In the genomic region with DNA sequence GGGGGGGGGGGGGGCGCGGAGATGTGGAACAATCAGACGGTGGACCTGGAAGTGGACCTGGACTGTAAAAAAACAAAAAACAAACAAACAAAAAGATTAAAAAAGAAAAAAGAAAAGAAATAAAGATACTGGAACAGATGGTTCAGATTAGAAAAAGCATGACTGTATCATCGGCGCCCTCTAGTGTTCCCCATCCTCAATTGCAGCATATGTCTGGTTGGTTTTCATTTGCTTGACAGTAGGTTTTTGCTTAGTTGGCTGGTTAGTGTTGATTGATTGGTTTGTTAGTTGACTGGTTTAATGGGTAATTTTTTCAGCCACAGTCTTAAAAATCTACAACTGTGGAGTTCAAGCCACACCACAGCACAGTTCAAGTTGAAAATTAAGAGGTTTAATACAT, we compare ENCODE assay signal across 8 mouse cellular contexts. TPM values are rescaled to one million over a fixed set of nuclear protein-coding genes. Genes with fewer than 3 reads are reported as not detected.
DNase-seq lines count a peak whose midpoint lies in the region; ATAC-seq and TF ChIP-seq lines count a peak whose summit lies in the region.

No protein-coding gene starts in this region.

- H3K4me3 ChIP-seq in liver, embryonic 12.5 days, result no peak overlapping the region
- H3K4me3 ChIP-seq in MEL (ENCODE audit: control insufficient read depth in 1 of 2, insufficient read depth in 1 of 2, low read depth in 2 of 2, low read length in 2 of 2), result no peak overlapping the region
- H3K4me3 ChIP-seq in limb, embryonic 11.5 days (ENCODE audit: low read depth, low read length), result no peak overlapping the region

- TF ChIP-seq CTCF in MEL (IDR thresholded peaks at IDR 0.05 in 2 of 3, conservative IDR thresholded peaks at IDR 0.05 in 1 of 3; ENCODE audit: control insufficient read depth in 1 of 3, insufficient read depth in 1 of 3, low read depth in 2 of 3, low read length in 3 of 3, poor library complexity in 1 of 3, severe bottlenecking in 1 of 3), result peak; percentile 53 to 75 (median 72)

- H3K79me2 ChIP-seq in MEL (ENCODE audit: control insufficient read depth, insufficient read depth, low read length, poor library complexity), result no peaks in the 10 kb centered on the region

- H3K9me3 ChIP-seq in liver, embryonic 12.5 days (replicated peaks), result no peaks in the 10 kb centered on the region
- H3K9me3 ChIP-seq in MEL (replicated peaks; ENCODE audit: insufficient read depth, low read length), result no peaks in the 10 kb centered on the region
- no peaks in the 10 kb centered on the region for H3K9me3 ChIP-seq in limb, embryonic 11.5 days (ENCODE audit: control insufficient read depth, low read length)

- no peaks in the 10 kb centered on the region for H3K36me3 ChIP-seq in liver, embryonic 12.5 days
- no peaks in the 10 kb centered on the region for H3K36me3 ChIP-seq in MEL (ENCODE audit: control insufficient read depth in 1 of 2, insufficient read depth in 2 of 2, low read length in 2 of 2)
- H3K36me3 ChIP-seq in limb, embryonic 11.5 days (ENCODE audit: control insufficient read depth, insufficient read depth, low read length), result no peaks in the 10 kb centered on the region

- no peak for TF ChIP-seq EP300 in MEL (IDR thresholded peaks at IDR 0.05; ENCODE audit: low read depth in 1 of 2, low read length in 2 of 2)

- WGBS in liver, embryonic 12.5 days (ENCODE audit: insufficient replicate concordance), result 4% methylated on average over 3 of the region's 5 CpGs
- WGBS in limb, embryonic 11.5 days, result 6% methylated on average over 5 of the region's 5 CpGs

- no peak overlapping the region for H3K4me2 ChIP-seq in liver, embryonic 12.5 days
- no peak overlapping the region for H3K4me2 ChIP-seq in limb, embryonic 11.5 days (ENCODE audit: low read depth, severe bottlenecking)

- no peaks in the 10 kb centered on the region for H3K27me3 ChIP-seq in liver, embryonic 12.5 days (replicated peaks)
- no peaks in the 10 kb centered on the region for H3K27me3 ChIP-seq in MEL (ENCODE audit: control insufficient read depth in 1 of 2, insufficient read depth in 2 of 2, low read length in 2 of 2)
- H3K27me3 ChIP-seq in limb, embryonic 11.5 days (ENCODE audit: control insufficient read depth, insufficient read depth, low read length), result no peaks in the 10 kb centered on the region

- DNase-seq in liver, result peak; percentile 15
- DNase-seq in MEL (ENCODE audit: low read depth, low spot score), result peak; percentile 72
- peak; percentile 1 for DNase-seq in c-Kit-negative CD71-positive TER-119-positive erythroid progenitor cells, embryonic 14.5 days (ENCODE audit: low read depth, low spot score)
- DNase-seq in kidney, adult 8-10 months, result peak; percentile 13 to 54
- peak; percentile 64 for DNase-seq in limb, embryonic 11.5 days (ENCODE audit: low spot score)
- DNase-seq in telencephalon, adult 2 months (ENCODE audit: low read depth, low spot score), result peak; percentile 15
- no peak for DNase-seq in gastrocnemius, adult 8-10 months (ENCODE audit: low spot score in 2 of 2)

- no peak for ATAC-seq in liver, embryonic 12.5 days
- no peak for ATAC-seq in limb, embryonic 11.5 days (ENCODE audit: insufficient number of reproducible peaks, low FRiP score, low TSS enrichment, low read depth)

- H3K4me1 ChIP-seq in liver, embryonic 12.5 days, result no peaks in the 10 kb centered on the region
- no peaks in the 10 kb centered on the region for H3K4me1 ChIP-seq in MEL (ENCODE audit: control insufficient read depth in 1 of 2, insufficient read depth in 2 of 2, low read length in 2 of 2)
- no peaks in the 10 kb centered on the region for H3K4me1 ChIP-seq in limb, embryonic 11.5 days (ENCODE audit: control insufficient read depth, insufficient read depth, low read length)

- H3K27ac ChIP-seq in liver, embryonic 12.5 days, result no peak overlapping the region
- H3K27ac ChIP-seq in MEL (ENCODE audit: control insufficient read depth, low read depth, low read length), result no peak overlapping the region
- no peak overlapping the region for H3K27ac ChIP-seq in limb, embryonic 11.5 days (replicated peaks; ENCODE audit: low read depth, low read length)

- H3K9ac ChIP-seq in liver, embryonic 12.5 days, result no peak overlapping the region
- H3K9ac ChIP-seq in MEL (ENCODE audit: control insufficient read depth, low read depth, low read length, poor library complexity, severe bottlenecking), result no peak overlapping the region
- no peak overlapping the region for H3K9ac ChIP-seq in limb, embryonic 11.5 days (ENCODE audit: low read length)

- TF ChIP-seq RAD21 in MEL (IDR thresholded peaks at IDR 0.05; ENCODE audit: low read depth, low read length), result peak; percentile 74

- TF ChIP-seq POLR2A in MEL (IDR thresholded peaks at IDR 0.05; ENCODE audit: control insufficient read depth in 1 of 2, insufficient read depth in 1 of 2, low read depth in 1 of 2, low read length in 2 of 2, poor library complexity in 1 of 2), result no peak

TF ChIP-seq in MEL, 35 proteins besides CTCF, POLR2A, EP300 and RAD21:
- TF ChIP-seq POLR2AphosphoS5 (IDR thresholded peaks at IDR 0.05; ENCODE audit: borderline replicate concordance, low read depth, low read length) (no peak), ZC3H11A (IDR thresholded peaks at IDR 0.05; ENCODE audit: low read depth, low read length) (peak; percentile 35), USF2 (IDR thresholded peaks at IDR 0.05; ENCODE audit: borderline replicate concordance in 1 of 2, insufficient read depth in 1 of 2, low read depth in 1 of 2, low read length in 2 of 2) (no peak), KAT2A (conservative IDR thresholded peaks at IDR 0.05; ENCODE audit: low read depth, low read length) (no peak), BHLHE40 (IDR thresholded peaks at IDR 0.05; ENCODE audit: borderline replicate concordance, low read depth, low read length) (no peak), MAFK (IDR thresholded peaks at IDR 0.05; ENCODE audit: borderline replicate concordance, low read depth, low read length) (peak; percentile 33; the same call in 1 of the 2 replicates), ETS1 (IDR thresholded peaks at IDR 0.05; ENCODE audit: low read depth, low read length) (no peak), MYB (IDR thresholded peaks at IDR 0.05; ENCODE audit: low read depth, low read length) (no peak), MEF2A (IDR thresholded peaks at IDR 0.05; ENCODE audit: extremely low read depth, insufficient replicate concordance, low read depth, low read length, poor library complexity, severe bottlenecking) (no peak), ELF1 (IDR thresholded peaks at IDR 0.05; ENCODE audit: low read depth, low read length) (no peak), NRF1 (IDR thresholded peaks at IDR 0.05; ENCODE audit: insufficient read depth, low read depth, low read length, poor library complexity, severe bottlenecking) (no peak), SMC3 (IDR thresholded peaks at IDR 0.05; ENCODE audit: low read depth, low read length) (peak; percentile 68), GATA1 (IDR thresholded peaks at IDR 0.05; ENCODE audit: low read depth, low read length) (peak; percentile 33; the same call in 1 of the 2 replicates), TBP (IDR thresholded peaks at IDR 0.05; ENCODE audit: low read depth, low read length) (no peak)

RNA-seq across cellular contexts. Expression of a gene that starts 11.1 kb away (rescaled TPM):
- polyA plus RNA-seq in liver, embryonic 12.5 days (2016; fragmentation: Nextera tagmentation; extraction: Ambion mirVana), result not detected in 2 replicates
- total RNA-seq in MEL (2012; rRNA removed), result not detected in 2 replicates
- polyA plus RNA-seq in MEL (2012; ENCODE audit: insufficient read depth in 1 of 2, insufficient read length in 2 of 2, low read depth in 1 of 2, low replicate concordance in 2 of 2, missing spikeins in 1 of 2), result not detected
- polyA plus RNA-seq in limb, embryonic 11.5 days (2014; fragmentation: Nextera tagmentation; extraction: Ambion mirVana), result not detected in 2 replicates
- total RNA-seq in gastrocnemius, adult 8-10 months (2022), result not detected

RNA-seq across cellular contexts. Expression of a gene that starts 47.7 kb away (rescaled TPM):
- polyA plus RNA-seq in liver, embryonic 12.5 days (2016; fragmentation: Nextera tagmentation; extraction: Ambion mirVana), result not detected in 2 replicates
- not detected in 2 replicates for total RNA-seq in MEL (2012; rRNA removed)
- not detected for polyA plus RNA-seq in MEL (2012; ENCODE audit: insufficient read depth in 1 of 2, insufficient read length in 2 of 2, low read depth in 1 of 2, low replicate concordance in 2 of 2, missing spikeins in 1 of 2)
- not detected in 2 replicates for polyA plus RNA-seq in limb, embryonic 11.5 days (2014; fragmentation: Nextera tagmentation; extraction: Ambion mirVana)
- not detected for total RNA-seq in gastrocnemius, adult 8-10 months (2022)

Comparison
In these comparisons a context has a peak if more than half of its experiments do, and no peak if none do; other contexts are left out.
1. DNase-seq: peak in liver (single experiment), MEL (single experiment), c-Kit-negative CD71-positive TER-119-positive erythroid progenitor cells, embryonic 14.5 days (single experiment), kidney, adult 8-10 months (2 of 2), limb, embryonic 11.5 days (single experiment) and telencephalon, adult 2 months (single experiment); none in gastrocnemius, adult 8-10 months (0 of 2).